Mouse (Mus musculus) layer of hippocampus, postnatal 36 days (tissue): ENCODE results near the gene Gfra1. TPM values are rescaled to one million over a fixed set of nuclear protein-coding genes. Genes with fewer than 3 reads are reported as not detected.

Source experiments
- DNase-seq, 2 experiments: peaks; one replicate each; pipeline ENCODE4 v3.0.0; 2022
- total RNA-seq, 2 experiments: library from RNA; stranded (reverse); gene quantifications; 2 replicates each; pipeline ENCODE4 v1.2.3; 2021

Gene Gfra1
- total RNA-seq, 2 experiments from 2014 or later, result 62.0 to 64.5 TPM

GRCm38 (mm10) chr19:58441785-58442184 lies 13.9 kb downstream of the Gfra1 start:
- DNase-seq, result no peak

DNA sequence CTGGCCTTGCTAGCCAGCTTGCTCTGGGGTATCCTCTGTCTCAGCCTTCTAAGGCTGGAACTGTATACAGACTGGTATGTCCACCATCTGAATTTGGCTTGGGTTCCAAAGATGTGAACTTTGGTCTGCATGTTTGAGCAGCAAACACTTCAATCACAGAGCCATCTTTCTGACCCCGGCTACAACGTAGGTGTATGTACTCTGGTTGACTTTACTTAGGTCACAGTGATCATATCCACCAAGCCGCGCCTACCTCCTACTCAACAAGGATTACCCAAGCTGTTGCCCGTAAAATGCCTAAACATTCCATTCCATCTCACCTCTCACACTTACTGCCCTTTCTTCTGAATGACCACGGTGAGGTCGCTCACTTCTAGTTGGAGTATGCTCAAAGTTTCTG lies 14.5 kb downstream of the Gfra1 start:
- no peak for DNase-seq

DNA sequence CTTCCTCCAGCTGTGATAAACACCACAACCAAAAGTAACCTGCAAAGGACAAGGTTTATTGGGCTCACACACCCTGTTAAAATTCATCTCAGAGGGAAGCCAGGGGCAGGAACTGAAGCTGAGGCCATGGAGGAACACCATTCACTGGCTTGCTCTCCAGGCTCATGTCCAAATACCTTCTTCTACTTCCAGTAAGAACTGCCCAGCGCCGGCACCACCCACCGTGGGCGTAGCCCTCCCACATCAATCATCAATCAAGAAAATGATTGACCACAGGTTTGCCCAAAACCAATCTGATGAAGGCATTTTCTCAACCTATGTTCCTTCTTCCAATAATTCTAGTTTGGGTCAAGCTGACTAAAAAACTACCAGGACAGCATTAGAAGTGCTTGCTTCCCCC lies 16.9 kb downstream of the Gfra1 start:
- no peak for DNase-seq

DNA sequence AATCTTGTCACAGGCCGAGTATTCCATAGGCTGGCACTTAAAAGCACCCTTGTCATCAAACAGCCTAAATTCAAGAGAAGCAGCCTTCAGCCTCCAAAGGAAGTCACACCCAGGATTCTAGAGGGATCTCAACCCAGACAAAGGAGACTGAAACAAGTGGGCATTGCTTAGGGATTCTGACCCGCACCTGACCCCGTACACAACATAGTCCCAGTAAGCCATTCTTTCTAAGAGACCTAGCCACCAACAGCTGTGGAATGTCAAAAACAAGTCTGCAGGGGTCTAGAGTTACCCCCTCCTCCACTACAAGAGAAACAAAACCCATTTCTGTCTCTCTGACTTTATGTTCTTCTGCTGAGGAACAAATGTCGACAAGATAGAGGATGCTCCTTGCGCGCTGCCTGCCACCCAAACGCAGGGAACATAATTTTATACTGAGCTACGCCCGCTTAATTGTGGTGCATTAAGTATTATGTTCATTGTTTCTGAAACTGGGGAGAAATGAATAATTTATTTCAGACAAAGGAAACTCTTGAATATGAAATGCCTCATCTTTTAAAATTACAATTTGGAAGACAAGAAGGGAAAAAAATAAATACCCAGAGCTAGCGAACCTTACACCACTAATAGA lies 18.2 kb downstream of the Gfra1 start:
- no peak for DNase-seq

GRCm38 (mm10) chr19:58436874-58437273 lies 18.8 kb downstream of the Gfra1 start:
- no peak for DNase-seq

DNA sequence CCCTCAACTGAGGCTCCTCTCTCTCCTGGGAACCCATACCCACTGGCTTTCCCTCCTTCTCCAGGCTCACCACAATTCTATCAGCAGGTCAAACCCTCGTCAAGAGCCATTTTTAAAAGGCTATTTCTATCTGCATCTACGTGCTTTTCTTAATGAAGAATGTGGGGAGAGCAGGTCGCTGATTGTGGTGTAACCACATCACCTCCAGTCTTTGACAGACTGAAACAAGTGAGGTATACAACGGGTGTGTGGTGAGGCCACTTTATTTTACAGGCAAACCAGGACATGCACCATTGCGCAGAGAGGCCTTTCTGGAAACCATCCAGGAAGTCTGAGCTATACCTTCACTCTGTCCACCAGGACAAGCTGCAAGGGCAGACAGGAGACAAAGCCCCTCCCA lies 19.8 kb downstream of the Gfra1 start:
- DNase-seq, result no peak

GRCm38 (mm10) chr19:58432840-58433239 lies 22.9 kb downstream of the Gfra1 start:
- no peak for DNase-seq

GRCm38 (mm10) chr19:58428546-58428945 lies 27.2 kb downstream of the Gfra1 start:
- DNase-seq, result no peak

GRCm38 (mm10) chr19:58427348-58427747 lies 28.4 kb downstream of the Gfra1 start:
- no peak for DNase-seq

- DNase-seq, result no peak
Observed at GRCm38 (mm10) chr19:58424928-58425327, 30.8 kb downstream of the Gfra1 start.

DNA sequence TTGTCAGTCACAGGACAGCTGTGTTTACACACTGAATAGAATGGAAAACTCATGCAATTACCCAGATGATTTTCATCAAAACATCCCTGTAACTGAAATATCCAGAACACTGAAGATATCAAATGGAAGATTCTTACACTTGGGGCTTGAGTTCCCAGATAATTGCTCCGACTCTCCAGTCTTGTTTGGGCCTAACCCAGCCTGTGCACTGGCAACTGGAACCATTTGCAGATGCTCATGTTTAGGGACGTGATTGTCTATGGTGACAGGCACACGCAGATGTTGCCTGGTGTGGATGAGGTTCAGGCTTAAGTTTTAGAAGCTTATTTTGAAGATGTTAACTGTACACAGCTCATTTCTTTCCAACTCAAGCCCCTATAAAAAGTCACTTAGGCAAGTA lies 31.5 kb downstream of the Gfra1 start:
- DNase-seq, result no peak

DNA sequence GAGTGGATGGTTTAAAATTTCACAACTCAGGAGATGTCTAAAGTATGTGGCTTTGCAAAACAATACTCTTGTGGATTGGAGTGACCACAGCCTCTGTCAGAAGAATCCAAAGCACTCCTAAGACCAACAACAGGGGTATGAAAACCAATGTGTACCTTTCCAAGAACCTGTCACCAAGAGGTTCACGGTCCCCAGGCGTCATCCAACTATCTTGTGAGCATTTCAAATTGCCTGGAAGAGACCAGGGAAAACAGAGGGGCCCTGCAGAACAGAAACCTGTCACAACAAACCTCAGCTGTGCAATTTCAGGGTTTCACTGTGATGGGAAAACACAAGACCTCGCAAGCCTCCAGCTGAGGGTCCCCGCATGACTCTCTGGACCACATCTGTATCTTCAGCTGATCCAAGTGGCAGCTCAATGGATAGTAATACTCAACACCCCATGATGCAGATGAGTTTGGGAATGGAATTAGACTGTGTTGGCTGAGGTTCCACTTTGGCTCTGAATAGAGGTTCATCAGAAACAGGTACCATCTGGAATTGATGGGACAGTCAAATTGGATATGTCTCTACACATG lies 32.7 kb downstream of the Gfra1 start:
- DNase-seq, result no peak

DNA sequence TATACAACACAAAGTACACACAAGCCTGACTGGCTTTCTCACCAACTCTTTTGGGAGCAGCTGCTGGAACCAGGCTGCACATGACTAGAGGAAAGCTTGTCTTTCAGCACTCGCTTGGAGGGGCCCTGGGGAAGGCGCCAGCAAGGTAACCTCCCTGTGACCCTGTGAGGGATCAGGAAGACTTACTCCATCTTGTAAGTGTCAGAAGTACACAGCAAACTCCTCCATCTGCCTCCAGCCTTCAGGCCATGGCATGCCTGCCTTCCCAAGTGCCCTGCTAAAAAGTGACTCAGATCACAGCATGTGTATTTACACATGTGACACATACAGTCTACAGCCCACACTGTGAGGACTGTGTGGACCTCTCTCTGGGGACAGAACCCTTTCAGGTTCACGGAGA lies 36.0 kb downstream of the Gfra1 start:
- DNase-seq, result no peak

- no peak for DNase-seq
Observed at GRCm38 (mm10) chr19:58419278-58419677, 36.4 kb downstream of the Gfra1 start.

DNA sequence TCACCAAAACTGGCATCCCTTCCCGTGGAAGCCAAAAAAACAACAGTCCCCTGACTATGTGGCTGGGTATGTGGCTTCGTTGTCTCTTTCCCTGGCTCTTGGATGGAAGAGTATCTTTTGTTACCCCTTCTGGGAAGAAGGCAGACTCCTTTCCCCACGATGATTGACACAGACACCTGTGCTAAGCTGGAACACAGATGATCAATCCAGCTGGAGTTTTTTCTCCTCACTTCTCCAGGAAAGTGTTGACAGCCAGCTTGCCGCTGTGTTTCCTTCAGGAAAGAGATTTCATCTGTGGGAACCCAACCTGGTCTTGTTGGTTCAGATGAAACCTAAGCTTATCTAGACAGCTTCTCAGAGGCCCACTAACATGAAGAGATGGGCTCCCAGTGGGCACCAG lies 40.5 kb downstream of the Gfra1 start:
- no peak for DNase-seq

DNA sequence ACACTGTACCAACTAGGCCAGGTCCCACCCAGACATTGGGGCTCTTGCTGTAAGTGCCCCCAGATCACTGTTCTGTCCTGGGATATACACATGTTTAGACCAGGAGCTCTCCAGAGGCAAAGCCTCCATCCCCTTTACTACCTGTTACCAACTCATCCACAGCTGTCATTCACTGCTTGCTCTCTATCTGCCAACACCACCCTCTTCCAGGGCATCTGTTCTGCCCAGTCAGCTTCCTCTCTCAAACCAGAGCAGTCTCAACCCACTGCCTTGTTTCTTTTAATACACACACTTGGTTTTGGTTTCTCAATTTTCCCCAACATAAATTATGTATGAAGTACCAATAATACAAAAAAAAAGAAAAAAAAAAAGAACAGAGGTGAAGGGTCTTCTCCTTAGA lies 41.0 kb downstream of the Gfra1 start:
- DNase-seq, result no peak

DNA sequence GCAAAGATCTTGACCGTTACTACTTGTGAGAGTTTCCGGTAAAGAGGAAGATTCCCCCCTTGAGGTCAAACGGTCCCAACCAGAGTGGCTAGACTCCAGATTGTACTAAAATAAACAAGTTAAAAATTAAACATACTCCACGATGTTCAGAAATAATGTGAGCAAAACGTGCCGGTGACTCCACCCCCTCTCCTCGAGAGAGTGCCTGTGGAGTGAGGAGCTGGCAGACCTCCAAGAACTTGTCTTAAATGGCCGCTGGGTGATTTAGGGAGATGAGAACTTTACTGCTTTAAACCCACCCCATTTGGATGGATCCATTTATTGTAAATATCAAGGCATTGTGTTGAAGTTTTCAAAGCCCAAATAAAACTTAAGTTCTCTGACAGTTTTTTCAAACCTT lies 42.4 kb downstream of the Gfra1 start:
- no peak for DNase-seq

DNA sequence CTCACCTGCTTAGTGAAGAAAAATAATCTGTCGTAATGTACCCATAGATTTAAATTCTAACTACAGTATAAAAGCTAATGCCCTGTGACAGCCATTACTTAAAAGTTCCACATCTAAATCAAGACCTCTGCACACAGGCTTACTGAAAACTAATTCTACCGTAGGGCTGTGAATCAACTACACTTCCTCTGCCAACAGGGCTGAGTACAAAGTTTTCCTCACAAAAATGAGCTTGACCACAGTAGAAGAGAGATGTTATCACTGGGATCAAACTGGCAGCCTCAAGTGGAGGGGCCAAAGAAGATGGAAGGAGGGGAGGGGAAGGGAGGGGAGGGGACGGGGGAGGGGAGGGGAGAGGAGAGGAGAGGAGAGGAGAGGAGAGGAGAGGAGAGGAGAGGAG lies 42.9 kb downstream of the Gfra1 start:
- DNase-seq, result no peak

DNA sequence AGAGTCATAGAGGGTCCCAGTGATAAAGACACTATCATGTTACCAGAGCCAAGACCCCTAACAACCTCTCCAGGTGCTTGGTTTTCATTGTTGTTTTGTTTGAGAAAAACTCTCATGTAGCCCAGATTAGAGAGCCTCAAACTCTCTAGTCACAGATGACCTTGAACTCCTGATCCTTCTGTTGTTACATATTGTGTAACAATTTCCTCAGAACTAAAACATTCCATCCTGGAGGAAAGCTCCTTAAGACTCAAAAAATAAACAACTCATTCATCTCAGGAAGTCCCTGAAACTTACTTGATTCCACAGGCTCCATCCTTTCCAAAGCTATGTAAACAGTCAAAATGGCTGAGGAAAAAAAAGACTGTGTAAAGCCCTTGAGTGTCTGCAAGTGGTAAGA lies 49.0 kb downstream of the Gfra1 start:
- DNase-seq, result no peak

GRCm38 (mm10) chr19:58400224-58400623 lies 55.5 kb downstream of the Gfra1 start:
- DNase-seq, result no peak

DNA sequence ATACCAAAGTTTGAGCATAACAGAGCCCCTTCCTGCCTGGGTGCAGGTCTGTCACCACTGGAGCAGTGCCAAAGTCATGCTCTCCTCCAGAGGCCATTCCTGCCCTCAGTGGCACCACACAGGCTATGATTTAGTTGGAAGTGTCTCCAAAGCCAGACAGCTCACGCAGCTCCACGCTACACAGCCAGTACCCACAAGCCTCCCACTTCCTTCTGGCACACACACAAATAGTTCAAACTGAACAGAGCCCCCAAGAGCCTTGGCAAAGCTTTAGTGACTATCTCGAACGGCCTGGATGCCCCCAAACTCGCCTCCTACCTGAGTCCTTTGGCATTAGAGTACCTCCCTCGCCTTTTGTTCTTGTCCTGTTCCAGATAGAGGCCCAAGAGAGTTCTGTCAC lies 56.5 kb downstream of the Gfra1 start:
- no peak for DNase-seq

- no peak for DNase-seq
Observed at GRCm38 (mm10) chr19:58396604-58396984, 59.1 kb downstream of the Gfra1 start.

GRCm38 (mm10) chr19:58395785-58396603 lies 59.7 kb downstream of the Gfra1 start:
- no peak for DNase-seq

- no peak for DNase-seq
Observed at GRCm38 (mm10) chr19:58393121-58393520, 62.6 kb downstream of the Gfra1 start.
